Mouse (Mus musculus): ENCODE measurements around the gene Hmgcll1. TPM values are rescaled to one million over a fixed set of nuclear protein-coding genes. Genes with fewer than 3 reads are reported as not detected.

The Hmgcll1 gene
- total RNA-seq (2023) = not detected

GRCm38 (mm10) chr9:76014631-76015531 lies at the start of gene Hmgcll1:
Gene Hmgcll1 (plus strand): TSS chr9:76014855.

Other genes with a start within 250 kb of the Hmgcll1 start
- gene Bmp5, start 239.5 kb upstream of the Hmgcll1 start, total RNA-seq (2023) = not detected
- not detected for gene Gfral, start 198.8 kb downstream of the Hmgcll1 start, total RNA-seq (2023)